Mouse (Mus musculus): ENCODE data around the gene Ash1l. TPM values are rescaled to one million over a fixed set of nuclear protein-coding genes. Genes with fewer than 3 reads are reported as not detected.

Ash1l gene
- total RNA-seq, 1 experiment = 11.2 TPM

- in situ Hi-C loops (cut with MboI; ENCODE audit: low sequenced_read_pairs in 2 of 2, unreplicated experiment in 2 of 2) = no loop called here
- peaks cover 22% of the 10 kb centered on the region for H3K36me3 ChIP-seq (ENCODE audit: control insufficient read depth, insufficient read depth, low read length, poor library complexity, severe bottlenecking)
- H3K27ac ChIP-seq (ENCODE audit: insufficient read depth, low read depth, low read length, poor library complexity, severe bottlenecking) = no peak overlapping the region; the same call in 1 of the 2 replicates
- peaks cover 0 to 5% of the 10 kb centered on the region in 2 experiments; a peak in 2 of 4 replicates for H3K4me1 ChIP-seq (ENCODE audit: control insufficient read depth in 2 of 2, insufficient read depth in 2 of 2, low read length in 2 of 2, poor library complexity in 1 of 2)
- no peaks in the 10 kb centered on the region for H3K9me3 ChIP-seq (ENCODE audit: control insufficient read depth, insufficient read depth, low read depth, low read length)
- H3K4me3 ChIP-seq (ENCODE audit: insufficient read depth in 1 of 2, low read depth in 1 of 2, low read length in 2 of 2, poor library complexity in 1 of 2, severe bottlenecking in 1 of 2) = peak overlapping the region; percentile 37 to 67; a peak in 3 of 4 replicates
- TF ChIP-seq HCFC1 (IDR thresholded peaks at IDR 0.05; ENCODE audit: borderline replicate concordance, insufficient read depth, low read length) (no peak), MAFK (IDR thresholded peaks at IDR 0.05; ENCODE audit: insufficient read depth, low read depth, low read length) (no peak)
- H3K9ac ChIP-seq (ENCODE audit: insufficient read depth, low read depth, low read length, poor library complexity, severe bottlenecking) = no peak overlapping the region; the same call in 1 of the 2 replicates
- no peak for DNase-seq (ENCODE audit: low read depth, low spot score)
Measured at GRCm38 (mm10) chr3:89102495-89103290, 152.3 kb downstream of the Ash1l start.

- no peak overlapping the region for H3K27ac ChIP-seq (ENCODE audit: insufficient read depth, low read depth, low read length, poor library complexity, severe bottlenecking)
- no peak overlapping the region for H3K9ac ChIP-seq (ENCODE audit: insufficient read depth, low read depth, low read length, poor library complexity, severe bottlenecking)
- no peak overlapping the region for H3K4me3 ChIP-seq (ENCODE audit: insufficient read depth in 1 of 2, low read depth in 1 of 2, low read length in 2 of 2, poor library complexity in 1 of 2, severe bottlenecking in 1 of 2)
- H3K36me3 ChIP-seq (ENCODE audit: control insufficient read depth, insufficient read depth, low read length, poor library complexity, severe bottlenecking) = peaks cover 17% of the 10 kb centered on the region
- H3K4me1 ChIP-seq (ENCODE audit: control insufficient read depth in 2 of 2, insufficient read depth in 2 of 2, low read length in 2 of 2, poor library complexity in 1 of 2) = peaks cover 0 to 5% of the 10 kb centered on the region in 2 experiments; a peak in 2 of 4 replicates
- in situ Hi-C loops (cut with MboI; ENCODE audit: low sequenced_read_pairs in 2 of 2, unreplicated experiment in 2 of 2) = no loop called here
- no peaks in the 10 kb centered on the region for H3K9me3 ChIP-seq (ENCODE audit: control insufficient read depth, insufficient read depth, low read depth, low read length)
- no peak for DNase-seq (ENCODE audit: low read depth, low spot score)
- TF ChIP-seq ZNF384 (IDR thresholded peaks at IDR 0.05; ENCODE audit: low read depth, low read length) (no peak), CHD2 (IDR thresholded peaks at IDR 0.05; ENCODE audit: low read depth, low read length) (no peak), ZC3H11A (IDR thresholded peaks at IDR 0.05; ENCODE audit: borderline replicate concordance, low read depth, low read length) (no peak), MAFK (IDR thresholded peaks at IDR 0.05; ENCODE audit: insufficient read depth, low read depth, low read length) (no peak), HCFC1 (IDR thresholded peaks at IDR 0.05; ENCODE audit: borderline replicate concordance, insufficient read depth, low read length) (no peak)
Measured at GRCm38 (mm10) chr3:89103291-89103595, 152.8 kb downstream of the Ash1l start.

GRCm38 (mm10) chr3:89106881-89107280, 156.5 kb downstream of the Ash1l start:
- Histone ChIP-seq H3K36me3 (ENCODE audit: control insufficient read depth, insufficient read depth, low read length, poor library complexity, severe bottlenecking) (no peaks in the 10 kb centered on the region), H3K27ac (ENCODE audit: insufficient read depth, low read depth, low read length, poor library complexity, severe bottlenecking) (no peak overlapping the region), H3K9me3 (ENCODE audit: control insufficient read depth, insufficient read depth, low read depth, low read length) (no peaks in the 10 kb centered on the region), H3K4me1 (ENCODE audit: control insufficient read depth in 2 of 2, insufficient read depth in 2 of 2, low read length in 2 of 2, poor library complexity in 1 of 2) (peaks cover 0 to 2% of the 10 kb centered on the region in 2 experiments; a peak in 2 of 4 replicates), H3K4me3 (ENCODE audit: insufficient read depth in 1 of 2, low read depth in 1 of 2, low read length in 2 of 2, poor library complexity in 1 of 2, severe bottlenecking in 1 of 2) (no peak overlapping the region), H3K9ac (ENCODE audit: insufficient read depth, low read depth, low read length, poor library complexity, severe bottlenecking) (no peak overlapping the region)
- no peak for DNase-seq (ENCODE audit: low read depth, low spot score)
- in situ Hi-C loops (cut with MboI; ENCODE audit: low sequenced_read_pairs in 2 of 2, unreplicated experiment in 2 of 2) = no loop called here
- TF ChIP-seq CHD2 (IDR thresholded peaks at IDR 0.05; ENCODE audit: low read depth, low read length) (no peak), ZNF384 (IDR thresholded peaks at IDR 0.05; ENCODE audit: low read depth, low read length) (no peak)

DNA sequence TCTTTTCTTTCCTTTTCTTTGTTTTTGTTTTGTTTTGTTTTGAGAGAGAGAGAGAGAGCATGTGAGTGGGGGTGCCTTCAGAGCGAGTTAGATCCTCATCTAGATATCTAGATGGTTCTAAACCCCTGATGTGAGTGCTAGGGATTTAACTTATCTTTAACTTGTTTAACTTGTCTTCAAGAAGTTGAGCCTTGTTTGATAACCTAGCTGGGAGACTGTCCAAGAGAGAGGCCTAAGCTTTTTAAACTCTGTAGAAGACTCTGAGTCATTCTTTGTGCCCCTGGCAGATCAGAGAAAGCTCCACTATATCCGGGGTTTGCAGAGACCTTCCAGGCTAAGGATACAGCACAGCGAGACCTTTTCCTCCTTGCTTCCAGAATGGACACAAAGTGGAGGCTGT, 157.1 kb downstream of the Ash1l start:
- no peak overlapping the region for H3K9ac ChIP-seq (ENCODE audit: insufficient read depth, low read depth, low read length, poor library complexity, severe bottlenecking)
- H3K4me3 ChIP-seq (ENCODE audit: insufficient read depth in 1 of 2, low read depth in 1 of 2, low read length in 2 of 2, poor library complexity in 1 of 2, severe bottlenecking in 1 of 2) = no peak overlapping the region
- H3K36me3 ChIP-seq (ENCODE audit: control insufficient read depth, insufficient read depth, low read length, poor library complexity, severe bottlenecking) = no peaks in the 10 kb centered on the region
- in situ Hi-C loops (cut with MboI; ENCODE audit: low sequenced_read_pairs in 2 of 2, unreplicated experiment in 2 of 2) = no loop called here
- DNase-seq (ENCODE audit: low read depth, low spot score) = no peak
- no peak for TF ChIP-seq ZNF384 (IDR thresholded peaks at IDR 0.05; ENCODE audit: low read depth, low read length)
- no peak for TF ChIP-seq CHD2 (IDR thresholded peaks at IDR 0.05; ENCODE audit: low read depth, low read length)
- TF ChIP-seq HCFC1 (IDR thresholded peaks at IDR 0.05; ENCODE audit: borderline replicate concordance, insufficient read depth, low read length) = no peak
- TF ChIP-seq ZC3H11A (IDR thresholded peaks at IDR 0.05; ENCODE audit: borderline replicate concordance, low read depth, low read length) = no peak
- TF ChIP-seq MAFK (IDR thresholded peaks at IDR 0.05; ENCODE audit: insufficient read depth, low read depth, low read length) = no peak
- H3K27ac ChIP-seq (ENCODE audit: insufficient read depth, low read depth, low read length, poor library complexity, severe bottlenecking) = no peak overlapping the region
- peaks cover 0 to 2% of the 10 kb centered on the region in 2 experiments; a peak in 2 of 4 replicates for H3K4me1 ChIP-seq (ENCODE audit: control insufficient read depth in 2 of 2, insufficient read depth in 2 of 2, low read length in 2 of 2, poor library complexity in 1 of 2)
- H3K9me3 ChIP-seq (ENCODE audit: control insufficient read depth, insufficient read depth, low read depth, low read length) = no peaks in the 10 kb centered on the region

DNA sequence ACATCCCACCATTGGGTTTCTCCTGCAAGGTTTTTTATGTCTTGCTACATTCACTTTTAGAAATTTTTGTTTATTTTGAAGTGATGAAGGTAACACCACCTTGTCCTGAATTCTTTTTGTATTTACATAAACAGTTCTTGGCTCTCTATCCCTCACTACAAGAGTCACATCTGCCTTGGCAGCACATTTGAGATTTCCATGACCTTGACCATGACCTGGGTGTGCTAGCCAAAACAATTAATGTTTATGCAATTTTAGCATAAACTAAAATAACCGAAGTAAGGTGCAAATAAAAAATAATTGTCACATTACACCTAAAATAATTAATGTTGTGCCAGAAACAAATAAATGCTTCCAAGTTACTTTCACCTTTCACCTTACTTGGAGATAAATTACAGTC, 157.7 kb downstream of the Ash1l start:
- DNase-seq (ENCODE audit: low read depth, low spot score) = no peak
- Histone ChIP-seq H3K27ac (ENCODE audit: insufficient read depth, low read depth, low read length, poor library complexity, severe bottlenecking) (no peak overlapping the region), H3K4me3 (ENCODE audit: insufficient read depth in 1 of 2, low read depth in 1 of 2, low read length in 2 of 2, poor library complexity in 1 of 2, severe bottlenecking in 1 of 2) (no peak overlapping the region), H3K9me3 (ENCODE audit: control insufficient read depth, insufficient read depth, low read depth, low read length) (no peaks in the 10 kb centered on the region), H3K36me3 (ENCODE audit: control insufficient read depth, insufficient read depth, low read length, poor library complexity, severe bottlenecking) (no peaks in the 10 kb centered on the region), H3K4me1 (ENCODE audit: control insufficient read depth in 2 of 2, insufficient read depth in 2 of 2, low read length in 2 of 2, poor library complexity in 1 of 2) (peaks cover 0 to 2% of the 10 kb centered on the region in 2 experiments; a peak in 1 of 4 replicates), H3K9ac (ENCODE audit: insufficient read depth, low read depth, low read length, poor library complexity, severe bottlenecking) (no peak overlapping the region)
- in situ Hi-C loops (cut with MboI; ENCODE audit: low sequenced_read_pairs in 2 of 2, unreplicated experiment in 2 of 2) = no loop called here
- no peak for TF ChIP-seq HCFC1 (IDR thresholded peaks at IDR 0.05; ENCODE audit: borderline replicate concordance, insufficient read depth, low read length)
- no peak for TF ChIP-seq MAFK (IDR thresholded peaks at IDR 0.05; ENCODE audit: insufficient read depth, low read depth, low read length)
- no peak for TF ChIP-seq ZC3H11A (IDR thresholded peaks at IDR 0.05; ENCODE audit: borderline replicate concordance, low read depth, low read length)
- TF ChIP-seq ZNF384 (IDR thresholded peaks at IDR 0.05; ENCODE audit: low read depth, low read length) = no peak

All from ES-E14 (cell line).